In genomic region chr7:45051601-45051974, GRCm38 (mm10) we compare ENCODE assay signal across 8 mouse cellular contexts. TPM values are rescaled to one million over a fixed set of nuclear protein-coding genes. Genes with fewer than 3 reads are reported as not detected.
DNase-seq lines count a peak whose midpoint lies in the region; ATAC-seq lines count a peak whose summit lies in the region.

No protein-coding gene starts in this region.

- peaks cover 17% of the 10 kb centered on the region for H3K4me1 ChIP-seq in lung, embryonic 15.5 days
- H3K4me1 ChIP-seq in embryonic facial prominence, embryonic 14.5 days (ENCODE audit: control insufficient read depth, insufficient read depth, low read length) = no peaks in the 10 kb centered on the region
- H3K4me1 ChIP-seq in intestine, embryonic 16.5 days (ENCODE audit: control insufficient read depth, insufficient read depth, low read length) = peaks cover 21% of the 10 kb centered on the region
- H3K4me1 ChIP-seq in neural tube, embryonic 14.5 days (ENCODE audit: control insufficient read depth, insufficient read depth, low read length) = peaks cover 13% of the 10 kb centered on the region

- H3K27ac ChIP-seq in lung, embryonic 15.5 days = peak overlapping the region; percentile 100
- peak overlapping the region; percentile 99 for H3K27ac ChIP-seq in embryonic facial prominence, embryonic 14.5 days (replicated peaks; ENCODE audit: low read depth, low read length)
- peak overlapping the region; percentile 99 for H3K27ac ChIP-seq in intestine, embryonic 16.5 days (ENCODE audit: low read length)
- peak overlapping the region; percentile 98 for H3K27ac ChIP-seq in neural tube, embryonic 14.5 days (ENCODE audit: low read depth, low read length)

- 2% methylated on average over 13 of the region's 13 CpGs for WGBS in lung, embryonic 15.5 days
- WGBS in embryonic facial prominence, embryonic 14.5 days = under 1% methylated on average over 13 of the region's 13 CpGs
- WGBS in intestine, embryonic 16.5 days = 3% methylated on average over 13 of the region's 13 CpGs
- WGBS in neural tube, embryonic 14.5 days = 3% methylated on average over 13 of the region's 13 CpGs

- H3K9ac ChIP-seq in lung, embryonic 15.5 days = peak overlapping the region; percentile 93
- H3K9ac ChIP-seq in embryonic facial prominence, embryonic 14.5 days (ENCODE audit: low read depth, low read length) = peak overlapping the region; percentile 91
- H3K9ac ChIP-seq in intestine, embryonic 16.5 days (ENCODE audit: low read depth, low read length) = peak overlapping the region; percentile 92
- peak overlapping the region; percentile 95 for H3K9ac ChIP-seq in neural tube, embryonic 14.5 days (replicated peaks; ENCODE audit: low read depth, low read length)

- intact Hi-C loops in left cerebral cortex, postnatal 36 days (cut with DNase I) = loop anchor here (5.0 kb wide), 2 partner anchors 34 to 69 kb away; partner anchors contain the start of genes Rras and Scaf1

- H3K4me2 ChIP-seq in lung, embryonic 15.5 days = peak overlapping the region; percentile 84
- H3K4me2 ChIP-seq in embryonic facial prominence, embryonic 14.5 days (ENCODE audit: low read depth, low read length) = peak overlapping the region; percentile 80
- H3K4me2 ChIP-seq in intestine, embryonic 16.5 days (ENCODE audit: low read depth, low read length) = peak overlapping the region; percentile 74
- H3K4me2 ChIP-seq in neural tube, embryonic 14.5 days (ENCODE audit: low read depth, low read length) = peak overlapping the region; percentile 97

- H3K4me3 ChIP-seq in lung, embryonic 15.5 days = peak overlapping the region; percentile 91
- H3K4me3 ChIP-seq in embryonic facial prominence, embryonic 14.5 days (ENCODE audit: low read depth, low read length) = peak overlapping the region; percentile 92
- H3K4me3 ChIP-seq in intestine, embryonic 16.5 days (ENCODE audit: low read length) = peak overlapping the region; percentile 84
- H3K4me3 ChIP-seq in neural tube, embryonic 14.5 days (ENCODE audit: low read depth, low read length) = peak overlapping the region; percentile 88

- no peaks in the 10 kb centered on the region for H3K27me3 ChIP-seq in lung, embryonic 15.5 days
- no peaks in the 10 kb centered on the region for H3K27me3 ChIP-seq in embryonic facial prominence, embryonic 14.5 days (replicated peaks; ENCODE audit: control insufficient read depth, insufficient read depth, low read length)
- H3K27me3 ChIP-seq in intestine, embryonic 16.5 days (replicated peaks; ENCODE audit: control insufficient read depth, insufficient read depth, low read length) = no peaks in the 10 kb centered on the region
- H3K27me3 ChIP-seq in neural tube, embryonic 14.5 days (ENCODE audit: control insufficient read depth, insufficient read depth, low read length) = no peaks in the 10 kb centered on the region

- ATAC-seq in lung, embryonic 15.5 days (ENCODE audit: borderline replicate concordance, extremely low read depth, low FRiP score, low TSS enrichment) = no peak
- ATAC-seq in embryonic facial prominence, embryonic 14.5 days (ENCODE audit: low read depth) = no peak
- no peak for ATAC-seq in intestine, embryonic 16.5 days
- ATAC-seq in neural tube, embryonic 14.5 days (ENCODE audit: low read depth) = no peak

- H3K9me3 ChIP-seq in lung, embryonic 15.5 days = no peaks in the 10 kb centered on the region
- no peaks in the 10 kb centered on the region for H3K9me3 ChIP-seq in embryonic facial prominence, embryonic 14.5 days (ENCODE audit: control insufficient read depth, low read length)
- no peaks in the 10 kb centered on the region for H3K9me3 ChIP-seq in intestine, embryonic 16.5 days (ENCODE audit: control insufficient read depth, low read length)
- no peaks in the 10 kb centered on the region for H3K9me3 ChIP-seq in neural tube, embryonic 14.5 days (ENCODE audit: control insufficient read depth, low read length)

- DNase-seq in lung, postnatal 14 days = no peak
- DNase-seq in embryonic facial prominence, embryonic 14.5 days (ENCODE audit: low spot score) = peak; percentile 33
- DNase-seq in layer of hippocampus, adult 9-10 months (ENCODE audit: low spot score) = no peak
- no peak for DNase-seq in spleen, postnatal 14 days (ENCODE audit: low spot score in 2 of 2)
- no peak for DNase-seq in left cerebral cortex, postnatal 36 days (ENCODE audit: low spot score in 2 of 2)

- H3K36me3 ChIP-seq in lung, embryonic 15.5 days = peaks cover 38% of the 10 kb centered on the region
- peaks cover 42% of the 10 kb centered on the region for H3K36me3 ChIP-seq in embryonic facial prominence, embryonic 14.5 days (ENCODE audit: control insufficient read depth, insufficient read depth, low read length)
- peaks cover 37% of the 10 kb centered on the region for H3K36me3 ChIP-seq in intestine, embryonic 16.5 days (ENCODE audit: control insufficient read depth, insufficient read depth, low read length)
- peaks cover 36% of the 10 kb centered on the region for H3K36me3 ChIP-seq in neural tube, embryonic 14.5 days (ENCODE audit: control insufficient read depth, insufficient read depth, low read length)

RNA-seq across cellular contexts. Expression of gene Prr12, which starts 1.1 kb away (rescaled TPM):
- 10.9 and 11.1 TPM in 2 replicates for polyA plus RNA-seq in lung, embryonic 15.5 days (2015; fragmentation: Nextera tagmentation; extraction: Ambion mirVana)
- polyA plus RNA-seq in embryonic facial prominence, embryonic 14.5 days (2014; fragmentation: Nextera tagmentation; extraction: Ambion mirVana) = 12.8 and 13.7 TPM in 2 replicates
- polyA plus RNA-seq in intestine, embryonic 16.5 days (2015; fragmentation: Nextera tagmentation; extraction: Ambion mirVana) = 6.3 and 6.4 TPM in 2 replicates
- polyA plus RNA-seq in neural tube, embryonic 14.5 days (2014; fragmentation: Nextera tagmentation; extraction: Ambion mirVana) = 17.3 and 17.9 TPM in 2 replicates
- 10 to 100 TPM; 64.9 to 75.3 TPM for total RNA-seq in left cerebral cortex, postnatal 36 days (2021)

RNA-seq across cellular contexts. Expression of gene Nosip, which starts 10.6 kb away (rescaled TPM):
- polyA plus RNA-seq in lung, embryonic 15.5 days (2015; fragmentation: Nextera tagmentation; extraction: Ambion mirVana) = 74.9 and 75.1 TPM in 2 replicates
- polyA plus RNA-seq in embryonic facial prominence, embryonic 14.5 days (2014; fragmentation: Nextera tagmentation; extraction: Ambion mirVana) = 59.1 and 63.3 TPM in 2 replicates
- 54.0 and 56.0 TPM in 2 replicates for polyA plus RNA-seq in intestine, embryonic 16.5 days (2015; fragmentation: Nextera tagmentation; extraction: Ambion mirVana)
- polyA plus RNA-seq in neural tube, embryonic 14.5 days (2014; fragmentation: Nextera tagmentation; extraction: Ambion mirVana) = 65.4 and 67.3 TPM in 2 replicates
- total RNA-seq in left cerebral cortex, postnatal 36 days (2021) = 10 to 100 TPM; 59.7 to 63.7 TPM

RNA-seq across cellular contexts. Expression of gene Prrg2, which starts 10.9 kb away (rescaled TPM):
- polyA plus RNA-seq in lung, embryonic 15.5 days (2015; fragmentation: Nextera tagmentation; extraction: Ambion mirVana) = 23.1 and 24.2 TPM in 2 replicates
- 20.9 and 22.2 TPM in 2 replicates for polyA plus RNA-seq in embryonic facial prominence, embryonic 14.5 days (2014; fragmentation: Nextera tagmentation; extraction: Ambion mirVana)
- polyA plus RNA-seq in intestine, embryonic 16.5 days (2015; fragmentation: Nextera tagmentation; extraction: Ambion mirVana) = 38.3 and 40.4 TPM in 2 replicates
- polyA plus RNA-seq in neural tube, embryonic 14.5 days (2014; fragmentation: Nextera tagmentation; extraction: Ambion mirVana) = 12.7 and 12.8 TPM in 2 replicates
- total RNA-seq in left cerebral cortex, postnatal 36 days (2021) = 1 to 10 TPM; 5.4 to 7.4 TPM

RNA-seq across cellular contexts. Expression of gene Rras, which starts 33.8 kb away (rescaled TPM):
- 49.7 and 50.4 TPM in 2 replicates for polyA plus RNA-seq in lung, embryonic 15.5 days (2015; fragmentation: Nextera tagmentation; extraction: Ambion mirVana)
- 50.5 and 52.3 TPM in 2 replicates for polyA plus RNA-seq in embryonic facial prominence, embryonic 14.5 days (2014; fragmentation: Nextera tagmentation; extraction: Ambion mirVana)
- polyA plus RNA-seq in intestine, embryonic 16.5 days (2015; fragmentation: Nextera tagmentation; extraction: Ambion mirVana) = 61.4 and 62.6 TPM in 2 replicates
- polyA plus RNA-seq in neural tube, embryonic 14.5 days (2014; fragmentation: Nextera tagmentation; extraction: Ambion mirVana) = 9.0 and 13.7 TPM in 2 replicates
- 10 to 100 TPM; 12.9 to 13.9 TPM for total RNA-seq in left cerebral cortex, postnatal 36 days (2021)

RNA-seq across cellular contexts. Expression of gene Scaf1, which starts 35.4 kb away (rescaled TPM):
- 35.5 and 36.5 TPM in 2 replicates for polyA plus RNA-seq in lung, embryonic 15.5 days (2015; fragmentation: Nextera tagmentation; extraction: Ambion mirVana)
- polyA plus RNA-seq in embryonic facial prominence, embryonic 14.5 days (2014; fragmentation: Nextera tagmentation; extraction: Ambion mirVana) = 43.7 and 47.5 TPM in 2 replicates
- polyA plus RNA-seq in intestine, embryonic 16.5 days (2015; fragmentation: Nextera tagmentation; extraction: Ambion mirVana) = 20.1 and 23.2 TPM in 2 replicates
- polyA plus RNA-seq in neural tube, embryonic 14.5 days (2014; fragmentation: Nextera tagmentation; extraction: Ambion mirVana) = 61.6 and 68.6 TPM in 2 replicates
- 100 to 1,000 TPM; 174 to 177 TPM for total RNA-seq in left cerebral cortex, postnatal 36 days (2021)
